Mouse (Mus musculus) layer of hippocampus, postnatal 10 days (tissue): ENCODE results near the gene Prr30. TPM values are rescaled to one million over a fixed set of nuclear protein-coding genes. Genes with fewer than 3 reads are reported as not detected.
"Not testable (repeated sequence)": the region's sequence is repeated elsewhere in the genome, so short reads cannot be mapped to it uniquely, and the experiment has no call there.

Experiments used
- DNase-seq, 2 experiments: peaks; one replicate each; pipeline ENCODE4 v3.0.0; 2021; ENCODE audit warnings: low spot score in 2 of 2
- long read RNA-seq: library from polyadenylated mRNA; stranded (forward); transcript quantifications from one replicate; pipeline ENCODE4 v2.0.0, GENCODE M21; 2023
- total RNA-seq, 2 experiments: library from RNA; stranded (reverse); gene quantifications; 2 replicates each; pipeline ENCODE4 v1.2.3; 2021

Prr30 gene
- total RNA-seq = not detected
- long read RNA-seq = 0 reads

- DNase-seq = no peak
These were observed at the start of gene Prr30 for GRCm38 (mm10) chr14:101200230-101200629. Gene Prr30 (minus strand): TSS chr14:101200330.

- DNase-seq = no peak
These were observed 46.7 kb upstream of the Prr30 start for GRCm38 (mm10) chr14:101246793-101247192.

GRCm38 (mm10) chr14:101245706-101246105 is 45.6 kb upstream of the Prr30 start:
- no peak for DNase-seq

GRCm38 (mm10) chr14:101244441-101244840 is 44.3 kb upstream of the Prr30 start:
- DNase-seq = not testable (repeated sequence)

GRCm38 (mm10) chr14:101237965-101238364 is 37.8 kb upstream of the Prr30 start:
- DNase-seq = no peak

GRCm38 (mm10) chr14:101229068-101229467 is 28.9 kb upstream of the Prr30 start:
- DNase-seq = peak in 1 of 2 experiments; percentile 17

- no peak for DNase-seq
These were observed 22.2 kb upstream of the Prr30 start for GRCm38 (mm10) chr14:101222319-101222718.

GRCm38 (mm10) chr14:101172258-101172657 is 27.9 kb downstream of the Prr30 start:
- DNase-seq = no peak
